15 mouse cellular contexts compared by ENCODE assay signal in genomic region chr10:20550771-20551170, GRCm38 (mm10).
DNase-seq lines count a peak whose midpoint lies in the region; ATAC-seq and TF ChIP-seq lines count a peak whose summit lies in the region.
"Had no signal": no experiment of that assay in that cellular context is flagged by ENCODE, and none has a peak within 500 bp of the region (broad histone marks: within the 10 kb centered on the region; RNA-seq: fewer than 3 reads in every experiment).

No protein-coding gene starts in this region.

- no peak for TF ChIP-seq CTCF in gastrocnemius, adult 2 months (IDR thresholded peaks at IDR 0.05)
- no peak for TF ChIP-seq CTCF in lung, postnatal 0 days (IDR thresholded peaks at IDR 0.05)

- no peaks in the 10 kb centered on the region for H3K27me3 ChIP-seq in lung, postnatal 0 days (replicated peaks; ENCODE audit: insufficient read depth, low read length)
- H3K27me3 ChIP-seq in heart, embryonic 15.5 days, result no peaks in the 10 kb centered on the region
- H3K27me3 ChIP-seq: neural tube, embryonic 12.5 days had no signal

- H3K36me3 ChIP-seq in lung, postnatal 0 days (ENCODE audit: insufficient read depth, low read length), result no peaks in the 10 kb centered on the region
- H3K36me3 ChIP-seq in heart, embryonic 15.5 days, result no peaks in the 10 kb centered on the region
- H3K36me3 ChIP-seq: midbrain, embryonic 12.5 days; neural tube, embryonic 12.5 days had no signal

- 20% methylated on average over 3 of the region's 3 CpGs for WGBS in lung, postnatal 0 days
- WGBS in heart, embryonic 15.5 days, result 41% methylated on average over 3 of the region's 3 CpGs

- TF ChIP-seq EP300 in lung, postnatal 0 days (IDR thresholded peaks at IDR 0.05), result no peak

- peaks cover 11% of the 10 kb centered on the region; the same call in 1 of the 2 replicates for H3K4me1 ChIP-seq in lung, postnatal 0 days (ENCODE audit: insufficient read depth, low read depth, low read length)
- peaks cover 30% of the 10 kb centered on the region for H3K4me1 ChIP-seq in heart, embryonic 15.5 days (replicated peaks)

- 0 out of 2 replicates have a peak overlapping the region, but pooled peaks have one; percentile 5 for H3K4me3 ChIP-seq in gastrocnemius, adult 2 months
- H3K4me3 ChIP-seq in lung, postnatal 0 days (ENCODE audit: low read depth, low read length), result no peak overlapping the region
- H3K4me3 ChIP-seq in heart, embryonic 15.5 days, result no peak overlapping the region
- H3K4me3 ChIP-seq: midbrain, embryonic 12.5 days; neural tube, embryonic 12.5 days had no signal

- no peak overlapping the region for H3K4me2 ChIP-seq in lung, postnatal 0 days (replicated peaks; ENCODE audit: low read depth, low read length)
- H3K4me2 ChIP-seq in heart, embryonic 15.5 days, result no peak overlapping the region
- H3K4me2 ChIP-seq: midbrain, embryonic 12.5 days; neural tube, embryonic 12.5 days had no signal

- H3K9me3 ChIP-seq in lung, postnatal 0 days (ENCODE audit: low read length), result no peaks in the 10 kb centered on the region
- H3K9me3 ChIP-seq in heart, embryonic 15.5 days (replicated peaks), result no peaks in the 10 kb centered on the region
- H3K9me3 ChIP-seq: midbrain, embryonic 12.5 days; neural tube, embryonic 12.5 days had no signal

- intact Hi-C loops in gastrocnemius, adult 2 months (cut with DNase I), result no loop called here

- peak; percentile 41 for DNase-seq in gastrocnemius, adult 2 months
- no peak for DNase-seq in gastrocnemius, postnatal 4 days (ENCODE audit: low spot score in 2 of 2)
- peak; percentile 17 for DNase-seq in lung, postnatal 0 days (ENCODE audit: low spot score)
- no peak for DNase-seq in lung, postnatal 25 days (ENCODE audit: low spot score)
- DNase-seq in kidney, postnatal 4 days, result peak; percentile 18 to 27
- DNase-seq in ovary, postnatal 14 days (ENCODE audit: low spot score), result no peak
- DNase-seq: cerebellum, adult 18-20 months; embryo, embryonic 11 days; left cerebral cortex, postnatal 4 days; liver, postnatal 0 days; thymus, postnatal 36 days had no signal

- no peak for ATAC-seq in lung, postnatal 0 days
- ATAC-seq in heart, embryonic 15.5 days (replicated peaks; ENCODE audit: insufficient number of reproducible peaks, insufficient read depth, low FRiP score, low read depth), result no peak
- ATAC-seq: inflammation-experienced regulatory T-cells, adult 6 months; liver, postnatal 0 days had no signal

- H3K9ac ChIP-seq in lung, postnatal 0 days (replicated peaks; ENCODE audit: low read depth), result no peak overlapping the region
- no peak overlapping the region for H3K9ac ChIP-seq in heart, embryonic 15.5 days
- H3K9ac ChIP-seq: liver, postnatal 0 days; midbrain, embryonic 12.5 days; neural tube, embryonic 12.5 days had no signal

- peak overlapping the region; percentile 82 for H3K27ac ChIP-seq in gastrocnemius, adult 2 months
- H3K27ac ChIP-seq in lung, postnatal 0 days (ENCODE audit: low read length), result no peak overlapping the region
- peak overlapping the region; percentile 47 for H3K27ac ChIP-seq in heart, embryonic 15.5 days
- H3K27ac ChIP-seq: midbrain, embryonic 12.5 days; neural tube, embryonic 12.5 days had no signal

Comparison
In these comparisons a context has a peak if more than half of its experiments do, and no peak if none do; other contexts are left out.
1. DNase-seq: peak in gastrocnemius, adult 2 months (single experiment), lung, postnatal 0 days (single experiment) and kidney, postnatal 4 days (2 of 2); none in gastrocnemius, postnatal 4 days (0 of 2), lung, postnatal 25 days (single experiment) and ovary, postnatal 14 days (single experiment).